In genomic region chr2:152333345-152334006, GRCm38 (mm10) we compare ENCODE assay signal across 27 mouse cellular contexts. TPM values are rescaled to one million over a fixed set of nuclear protein-coding genes. Genes with fewer than 3 reads are reported as not detected.
A peak's percentile ranks its signal among the peaks of the same experiment; 100 is the strongest.
DNase-seq lines count a peak whose midpoint lies in the region; ATAC-seq and TF ChIP-seq lines count a peak whose summit lies in the region.
"Had no signal": no experiment of that assay in that cellular context is flagged by ENCODE, and none has a peak within 500 bp of the region (broad histone marks: within the 10 kb centered on the region; RNA-seq: fewer than 3 reads in every experiment).

No protein-coding gene starts in this region.

- H3K4me1 ChIP-seq in heart, embryonic 11.5 days (ENCODE audit: control insufficient read depth, insufficient read depth, low read length): peaks cover 11% of the 10 kb centered on the region
- peaks cover 2 to 19% of the 10 kb centered on the region in 2 experiments; a peak in 3 of 4 replicates for H3K4me1 ChIP-seq in ES-E14 (ENCODE audit: control insufficient read depth in 2 of 2, insufficient read depth in 2 of 2, low read length in 2 of 2, poor library complexity in 1 of 2)
- peaks cover 51% of the 10 kb centered on the region for H3K4me1 ChIP-seq in liver, embryonic 13.5 days (replicated peaks)
- peaks cover 9% of the 10 kb centered on the region for H3K4me1 ChIP-seq in midbrain, postnatal 0 days (ENCODE audit: insufficient read depth, low read length)

- no peak overlapping the region for H3K27ac ChIP-seq in heart, embryonic 11.5 days (ENCODE audit: low read depth, low read length)
- H3K27ac ChIP-seq in ES-E14 (ENCODE audit: insufficient read depth, low read depth, low read length, poor library complexity, severe bottlenecking): no peak overlapping the region
- no peak overlapping the region for H3K27ac ChIP-seq in liver, embryonic 13.5 days
- no peak overlapping the region for H3K27ac ChIP-seq in midbrain, postnatal 0 days (ENCODE audit: low read depth, low read length)
- H3K27ac ChIP-seq: neural tube, embryonic 12.5 days had no signal

- H3K36me3 ChIP-seq in heart, embryonic 11.5 days (ENCODE audit: control insufficient read depth, insufficient read depth, low read length): no peaks in the 10 kb centered on the region
- peaks cover 24% of the 10 kb centered on the region; the same call in 1 of the 2 replicates for H3K36me3 ChIP-seq in ES-E14 (ENCODE audit: control insufficient read depth, insufficient read depth, low read length, poor library complexity, severe bottlenecking)
- peaks cover 18% of the 10 kb centered on the region for H3K36me3 ChIP-seq in liver, embryonic 13.5 days
- peaks cover 8% of the 10 kb centered on the region; the same call in 1 of the 2 replicates for H3K36me3 ChIP-seq in midbrain, postnatal 0 days (ENCODE audit: insufficient read depth, low read length)

- H3K9me3 ChIP-seq in heart, embryonic 11.5 days (replicated peaks; ENCODE audit: control insufficient read depth, low read length): no peaks in the 10 kb centered on the region
- H3K9me3 ChIP-seq in ES-E14 (ENCODE audit: control insufficient read depth, insufficient read depth, low read depth, low read length): no peaks in the 10 kb centered on the region
- H3K9me3 ChIP-seq in liver, embryonic 13.5 days (replicated peaks): no peaks in the 10 kb centered on the region
- no peaks in the 10 kb centered on the region for H3K9me3 ChIP-seq in midbrain, postnatal 0 days (ENCODE audit: low read length)
- H3K9me3 ChIP-seq: embryonic facial prominence, embryonic 13.5 days; heart, embryonic 10.5 days; midbrain, embryonic 12.5 days; neural tube, embryonic 12.5 days had no signal

- WGBS in heart, embryonic 11.5 days (ENCODE audit: insufficient replicate concordance): 71% methylated on average over 4 of the region's 4 CpGs
- WGBS in liver, embryonic 13.5 days (ENCODE audit: insufficient replicate concordance): 62% methylated on average over 4 of the region's 4 CpGs
- 80% methylated on average over 4 of the region's 4 CpGs for WGBS in midbrain, postnatal 0 days

- in situ Hi-C loops in ES-E14 (cut with MboI; ENCODE audit: low sequenced_read_pairs in 2 of 2, unreplicated experiment in 2 of 2): no loop called here

- DNase-seq in heart, adult 11 months: peak; percentile 90
- DNase-seq in A20 (ENCODE audit: low read depth, low spot score): peak; percentile 21
- no peak for DNase-seq in ES-E14 (ENCODE audit: low read depth, low spot score)
- no peak for DNase-seq in liver, embryonic 13.5 days
- DNase-seq in midbrain, postnatal 0 days (ENCODE audit: low spot score): no peak
- no peak for DNase-seq in c-Kit-positive CD71-positive TER-119-positive erythroid progenitor cells, embryonic 14.5 days (ENCODE audit: low spot score)
- DNase-seq in layer of hippocampus, postnatal 10 days (ENCODE audit: low spot score in 2 of 2): no peak
- DNase-seq: adrenal gland, postnatal 36 days; B cell, adult 2 months; cerebellum, adult 18-20 months; cerebellum, postnatal 25 days; heart, postnatal 10 days; kidney, adult 2 months; kidney, postnatal 10 days; lung, adult 18-20 months; lung, postnatal 10 days; retina, postnatal 1 day had no signal

- H3K4me2 ChIP-seq in heart, embryonic 11.5 days: no peak overlapping the region
- peak overlapping the region; percentile 92 for H3K4me2 ChIP-seq in liver, embryonic 13.5 days
- no peak overlapping the region for H3K4me2 ChIP-seq in midbrain, postnatal 0 days (ENCODE audit: low read depth, low read length, poor library complexity, severe bottlenecking)

- TF ChIP-seq CTCF in midbrain, postnatal 0 days (IDR thresholded peaks at IDR 0.05): no peak

- H3K4me3 ChIP-seq in heart, embryonic 11.5 days (ENCODE audit: low read depth, low read length): no peak overlapping the region
- no peak overlapping the region for H3K4me3 ChIP-seq in ES-E14 (ENCODE audit: insufficient read depth in 1 of 2, low read depth in 1 of 2, low read length in 2 of 2, poor library complexity in 1 of 2, severe bottlenecking in 1 of 2)
- H3K4me3 ChIP-seq in liver, embryonic 13.5 days (replicated peaks): no peak overlapping the region
- H3K4me3 ChIP-seq in midbrain, postnatal 0 days (ENCODE audit: low read depth, low read length): no peak overlapping the region

- no peak for ATAC-seq in heart, embryonic 11.5 days (replicated peaks; ENCODE audit: insufficient number of reproducible peaks, low FRiP score, low TSS enrichment)
- no peak for ATAC-seq in liver, embryonic 13.5 days (ENCODE audit: low read depth)
- no peak for ATAC-seq in midbrain, postnatal 0 days (ENCODE audit: low FRiP score)
- ATAC-seq: Patski had no signal

- H3K27me3 ChIP-seq in heart, embryonic 11.5 days (ENCODE audit: control insufficient read depth, insufficient read depth, low read length): no peaks in the 10 kb centered on the region
- H3K27me3 ChIP-seq in liver, embryonic 13.5 days: 0 out of 2 replicates have a peak, but pooled peaks cover 4% of the 10 kb centered on the region
- H3K27me3 ChIP-seq in midbrain, postnatal 0 days (ENCODE audit: insufficient read depth, low read length): no peaks in the 10 kb centered on the region
- H3K27me3 ChIP-seq: embryonic facial prominence, embryonic 13.5 days; neural tube, embryonic 12.5 days; Patski had no signal

- no peak overlapping the region for H3K9ac ChIP-seq in heart, embryonic 11.5 days (ENCODE audit: low read depth, low read length)
- H3K9ac ChIP-seq in ES-E14 (ENCODE audit: insufficient read depth, low read depth, low read length, poor library complexity, severe bottlenecking): no peak overlapping the region
- 0 out of 2 replicates have a peak overlapping the region, but pooled peaks have one; percentile 22 for H3K9ac ChIP-seq in liver, embryonic 13.5 days
- no peak overlapping the region for H3K9ac ChIP-seq in midbrain, postnatal 0 days (replicated peaks; ENCODE audit: low read length, poor library complexity, severe bottlenecking)

TF ChIP-seq in ES-E14, 5 proteins besides CTCF, POLR2A, EP300 and RAD21:
- TF ChIP-seq HCFC1 (IDR thresholded peaks at IDR 0.05; ENCODE audit: borderline replicate concordance, insufficient read depth, low read length): no peak
- TF ChIP-seq ZNF384 (IDR thresholded peaks at IDR 0.05; ENCODE audit: low read depth, low read length): peak; percentile 55; the same call in 1 of the 2 replicates
- no peak for TF ChIP-seq CHD2 (IDR thresholded peaks at IDR 0.05; ENCODE audit: low read depth, low read length)
- no peak for TF ChIP-seq ZC3H11A (IDR thresholded peaks at IDR 0.05; ENCODE audit: borderline replicate concordance, low read depth, low read length)
- no peak for TF ChIP-seq MAFK (IDR thresholded peaks at IDR 0.05; ENCODE audit: insufficient read depth, low read depth, low read length)
TF ChIP-seq in ES-E14: peak in this region for 1.

RNA-seq across cellular contexts. Expression of gene Rbck1, which starts 1.0 kb away (rescaled TPM):
- polyA plus RNA-seq in heart, embryonic 11.5 days (2014; fragmentation: Nextera tagmentation; extraction: Ambion mirVana): 62.6 and 64.5 TPM in 2 replicates
- total RNA-seq in ES-E14 (2012; rRNA removed): 69.9 and 113 TPM in 2 replicates
- 52.2 and 52.4 TPM in 2 replicates for polyA plus RNA-seq in liver, embryonic 13.5 days (2015; fragmentation: Nextera tagmentation; extraction: Ambion mirVana)
- total RNA-seq in midbrain, postnatal 0 days (2014; rRNA removed): 117 and 118 TPM in 2 replicates
- polyA plus RNA-seq in midbrain, postnatal 0 days (2015; fragmentation: Nextera tagmentation; extraction: Ambion mirVana): 90.5 and 92.0 TPM in 2 replicates
- 100 to 1,000 TPM; 101 to 102 TPM for total RNA-seq in layer of hippocampus, postnatal 10 days (2021)

RNA-seq across cellular contexts. Expression of gene Trib3, which starts 10.4 kb away (rescaled TPM):
- polyA plus RNA-seq in heart, embryonic 11.5 days (2014; fragmentation: Nextera tagmentation; extraction: Ambion mirVana): 3.4 and 3.6 TPM in 2 replicates
- total RNA-seq in ES-E14 (2012; rRNA removed): 18.5 and 29.2 TPM in 2 replicates
- polyA plus RNA-seq in liver, embryonic 13.5 days (2015; fragmentation: Nextera tagmentation; extraction: Ambion mirVana): 2.7 and 3.3 TPM in 2 replicates
- 3.0 and 4.2 TPM in 2 replicates for total RNA-seq in midbrain, postnatal 0 days (2014; rRNA removed)
- 3.0 and 3.4 TPM in 2 replicates for polyA plus RNA-seq in midbrain, postnatal 0 days (2015; fragmentation: Nextera tagmentation; extraction: Ambion mirVana)
- total RNA-seq in layer of hippocampus, postnatal 10 days (2021): under 1 TPM; 0.30 to 0.58 TPM
- total RNA-seq: monocyte, adult 5-6 weeks had no signal

RNA-seq across cellular contexts. Expression of gene Tbc1d20, which starts 39.8 kb away (rescaled TPM):
- 25.1 and 25.7 TPM in 2 replicates for polyA plus RNA-seq in heart, embryonic 11.5 days (2014; fragmentation: Nextera tagmentation; extraction: Ambion mirVana)
- 18.7 and 20.2 TPM in 2 replicates for total RNA-seq in ES-E14 (2012; rRNA removed)
- polyA plus RNA-seq in liver, embryonic 13.5 days (2015; fragmentation: Nextera tagmentation; extraction: Ambion mirVana): 10.9 and 11.4 TPM in 2 replicates
- total RNA-seq in midbrain, postnatal 0 days (2014; rRNA removed): 53.5 and 57.1 TPM in 2 replicates
- polyA plus RNA-seq in midbrain, postnatal 0 days (2015; fragmentation: Nextera tagmentation; extraction: Ambion mirVana): 26.9 and 27.4 TPM in 2 replicates
- 10 to 100 TPM; 47.6 to 52.3 TPM for total RNA-seq in layer of hippocampus, postnatal 10 days (2021)

RNA-seq across cellular contexts. Expression of gene Nrsn2, which starts 43.0 kb away (rescaled TPM):
- polyA plus RNA-seq in heart, embryonic 11.5 days (2014; fragmentation: Nextera tagmentation; extraction: Ambion mirVana): 3.8 and 5.5 TPM in 2 replicates
- 2.1 and 3.3 TPM in 2 replicates for total RNA-seq in ES-E14 (2012; rRNA removed)
- 0.07 TPM in 1 of 2 replicates, not detected in the other for polyA plus RNA-seq in liver, embryonic 13.5 days (2015; fragmentation: Nextera tagmentation; extraction: Ambion mirVana)
- total RNA-seq in midbrain, postnatal 0 days (2014; rRNA removed): 72.5 and 80.2 TPM in 2 replicates
- polyA plus RNA-seq in midbrain, postnatal 0 days (2015; fragmentation: Nextera tagmentation; extraction: Ambion mirVana): 103 and 111 TPM in 2 replicates
- 10 to 100 TPM; 35.3 to 35.4 TPM for total RNA-seq in layer of hippocampus, postnatal 10 days (2021)
- total RNA-seq: heart, postnatal 10 days; monocyte, adult 5-6 weeks had no signal
- polyA plus RNA-seq: inflammation-experienced regulatory T-cells, adult 6 months; Patski; thymus, postnatal 0 days; urinary bladder, adult 2 months had no signal

Comparison
In these comparisons a context has a peak if more than half of its experiments do, and no peak if none do; other contexts are left out.
1. DNase-seq: peak in heart, adult 11 months (single experiment) and A20 (single experiment); none in ES-E14 (single experiment), liver, embryonic 13.5 days (single experiment), midbrain, postnatal 0 days (single experiment), c-Kit-positive CD71-positive TER-119-positive erythroid progenitor cells, embryonic 14.5 days (single experiment) and layer of hippocampus, postnatal 10 days (0 of 2).